Mouse (Mus musculus) adrenal gland (tissue): ENCODE data around the gene Uba2.
"Not testable (repeated sequence)": the region's sequence is repeated elsewhere in the genome, so short reads cannot be mapped to it uniquely, and the experiment has no call there.

Source experiments
- intact Hi-C: fragments of 180-260 bp; cut with DNase I; formaldehyde crosslinking; loops from one replicate; pipeline ENCODE4 v1.15.1; 2025

Gene Uba2

GRCm38 (mm10) chr7:34167766-34168469, 1.5 kb downstream of the Uba2 start:
- intact Hi-C loops, result loop anchor here (5.0 to 10.0 kb wide), 2 partner anchors 34 to 197 kb away; no protein-coding TSS in a partner anchor

- intact Hi-C loops, result loop anchor here (5.0 to 10.0 kb wide), 2 partner anchors 35 to 198 kb away; no protein-coding TSS in a partner anchor
Measured at GRCm38 (mm10) chr7:34166850-34167249, 2.5 kb downstream of the Uba2 start.

- intact Hi-C loops, result loop anchor here (5.0 to 10.0 kb wide), 2 partner anchors 36 to 199 kb away; no protein-coding TSS in a partner anchor
Measured at GRCm38 (mm10) chr7:34165999-34166398, 3.4 kb downstream of the Uba2 start.

- intact Hi-C loops, result loop anchor here (5.0 to 10.0 kb wide), 2 partner anchors 38 to 200 kb away; no protein-coding TSS in a partner anchor
Measured at GRCm38 (mm10) chr7:34164671-34165070, 4.7 kb downstream of the Uba2 start.

GRCm38 (mm10) chr7:34159167-34159566, 10.2 kb downstream of the Uba2 start:
- intact Hi-C loops, result no loop called here

- intact Hi-C loops, result no loop called here
Measured at GRCm38 (mm10) chr7:34157994-34158393, 11.4 kb downstream of the Uba2 start.

- intact Hi-C loops, result no loop called here
Measured at GRCm38 (mm10) chr7:34147193-34147592, 22.2 kb downstream of the Uba2 start.

- intact Hi-C loops, result no loop called here
Measured at GRCm38 (mm10) chr7:34141123-34141522, 28.3 kb downstream of the Uba2 start.

GRCm38 (mm10) chr7:34139493-34139892, 29.9 kb downstream of the Uba2 start:
- intact Hi-C loops, result no loop called here

- intact Hi-C loops, result no loop called here
Measured at GRCm38 (mm10) chr7:34134336-34134735, 35.1 kb downstream of the Uba2 start.

GRCm38 (mm10) chr7:34133117-34133762, 36.2 kb downstream of the Uba2 start, which contains the start of gene Wtip:
Gene Wtip (minus strand): TSS chr7:34133268.
- intact Hi-C loops, result no loop called here

GRCm38 (mm10) chr7:34132355-34133079, 36.9 kb downstream of the Uba2 start:
- intact Hi-C loops, result no loop called here

GRCm38 (mm10) chr7:34131959-34132354, 37.4 kb downstream of the Uba2 start:
- intact Hi-C loops, result no loop called here

GRCm38 (mm10) chr7:34131118-34131517, 38.3 kb downstream of the Uba2 start:
- intact Hi-C loops, result no loop called here

GRCm38 (mm10) chr7:34126291-34126690, 43.1 kb downstream of the Uba2 start:
- intact Hi-C loops, result no loop called here

GRCm38 (mm10) chr7:34125346-34125745, 44.1 kb downstream of the Uba2 start:
- intact Hi-C loops, result no loop called here

GRCm38 (mm10) chr7:34122987-34123720, 46.2 kb downstream of the Uba2 start:
- intact Hi-C loops, result no loop called here

- intact Hi-C loops, result not testable (repeated sequence)
Measured at GRCm38 (mm10) chr7:34120636-34121035, 48.8 kb downstream of the Uba2 start.

GRCm38 (mm10) chr7:34116601-34117000, 52.8 kb downstream of the Uba2 start:
- intact Hi-C loops, result no loop called here

- intact Hi-C loops, result no loop called here
Measured at GRCm38 (mm10) chr7:34109190-34109589, 60.2 kb downstream of the Uba2 start.

GRCm38 (mm10) chr7:34101276-34101675, 68.1 kb downstream of the Uba2 start:
- intact Hi-C loops, result no loop called here
